Mouse (Mus musculus) MEL (cell line): ENCODE data around the gene Grik4. TPM values are rescaled to one million over a fixed set of nuclear protein-coding genes. Genes with fewer than 3 reads are reported as not detected.

Experiments
- DNase-seq: peaks from one replicate; pipeline ENCODE4 v3.0.0; 2011; ENCODE audit warnings: low read depth, low spot score
- H3K27ac ChIP-seq: 2 replicates; pipeline ENCODE4 v1.5.1; 2012; ENCODE audit warnings: low read depth, mild to moderate bottlenecking, control low read depth, low read length, moderate library complexity; ENCODE audit not compliant: control insufficient read depth
- H3K27me3 ChIP-seq, 2 experiments: fragments of 150-350 bp in 1 of 2; sonication (generic) in 1 of 2; 2 replicates each; pipeline ENCODE4 v1.6.1; 2012; ENCODE audit warnings: low read length in 2 of 2, mild to moderate bottlenecking in 2 of 2, improper control_type of control experiment in 1 of 2, moderate library complexity in 1 of 2; ENCODE audit not compliant: insufficient read depth in 2 of 2, control insufficient read depth in 1 of 2
- H3K36me3 ChIP-seq, 2 experiments: 2 replicates each; pipeline ENCODE4 v1.6.1; 2012 to 2014; ENCODE audit warnings: low read length in 2 of 2, improper control_type of control experiment in 1 of 2, inconsistent platforms in 1 of 2, mild to moderate bottlenecking in 1 of 2; ENCODE audit not compliant: insufficient read depth in 2 of 2, control insufficient read depth in 1 of 2
- H3K4me1 ChIP-seq, 2 experiments: fragments of 150-350 bp in 1 of 2; sonication (generic) in 1 of 2; 2 replicates each; pipeline ENCODE4 v1.6.1; 2012; ENCODE audit warnings: low read length in 2 of 2, improper control_type of control experiment in 1 of 2, mild to moderate bottlenecking in 1 of 2; ENCODE audit not compliant: insufficient read depth in 2 of 2, control insufficient read depth in 1 of 2
- H3K4me3 ChIP-seq, 2 experiments: fragments of 150-350 bp in 1 of 2; sonication (generic) in 1 of 2; 2 replicates each; pipeline ENCODE4 v1.5.1; 2012; ENCODE audit warnings: low read depth in 2 of 2, low read length in 2 of 2, mild to moderate bottlenecking in 2 of 2, moderate library complexity in 2 of 2, control low read depth in 1 of 2, improper control_type of control experiment in 1 of 2; ENCODE audit not compliant: control insufficient read depth in 1 of 2, insufficient read depth in 1 of 2
- H3K79me2 ChIP-seq: 2 replicates; pipeline ENCODE4 v1.6.1; 2012; ENCODE audit warnings: mild to moderate bottlenecking, low read length, moderate library complexity; ENCODE audit not compliant: control insufficient read depth, poor library complexity, insufficient read depth
- H3K9ac ChIP-seq: 2 replicates; pipeline ENCODE4 v1.6.1; 2012; ENCODE audit warnings: low read depth, mild to moderate bottlenecking, control low read depth, low read length, moderate library complexity; ENCODE audit not compliant: control insufficient read depth, poor library complexity, severe bottlenecking
- H3K9me3 ChIP-seq: fragments of 150-350 bp; sonication (generic); replicated peaks from 2 replicates; pipeline ENCODE4 v1.6.1; 2012; ENCODE audit warnings: mild to moderate bottlenecking, low read length, improper control_type of control experiment, moderate library complexity; ENCODE audit not compliant: insufficient read depth
- BHLHE40 ChIP-seq: IDR thresholded peaks from 2 replicates; pipeline ENCODE4 v1.6.1; 2012; ENCODE audit warnings: low read depth, mild to moderate bottlenecking, inconsistent platforms, low read length, improper control_type of control experiment, borderline replicate concordance
- CHD2 ChIP-seq: IDR thresholded peaks from 2 replicates; pipeline ENCODE4 v1.6.1; 2011; ENCODE audit warnings: low read length, improper control_type of control experiment
- CTCF ChIP-seq, 3 experiments: IDR thresholded peaks in 2 of 3; conservative IDR thresholded peaks in 1 of 3; 2 replicates each; pipeline ENCODE4 v1.5.1; 2011 to 2012; ENCODE audit warnings: low read length in 3 of 3, low read depth in 2 of 3, mild to moderate bottlenecking in 2 of 3, improper control_type of control experiment in 1 of 3, inconsistent platforms in 1 of 3, mixed read lengths in 1 of 3, moderate library complexity in 1 of 3; ENCODE audit not compliant: control insufficient read depth in 1 of 3, insufficient read depth in 1 of 3, poor library complexity in 1 of 3, severe bottlenecking in 1 of 3
- E2F4 ChIP-seq: IDR thresholded peaks from 2 replicates; pipeline ENCODE4 v1.6.1; 2011; ENCODE audit warnings: low read depth, low read length, improper control_type of control experiment, borderline replicate concordance
- ELF1 ChIP-seq: IDR thresholded peaks from 2 replicates; pipeline ENCODE4 v1.6.1; 2014; ENCODE audit warnings: low read depth, mild to moderate bottlenecking, inconsistent platforms, low read length, improper control_type of control experiment, moderate library complexity
- EP300 ChIP-seq, 2 experiments: IDR thresholded peaks; 2 replicates each; pipeline ENCODE4 v1.6.1; 2011; ENCODE audit warnings: improper control_type of control experiment in 2 of 2, low read length in 2 of 2, low read depth in 1 of 2, mild to moderate bottlenecking in 1 of 2
- ETS1 ChIP-seq: IDR thresholded peaks from 2 replicates; pipeline ENCODE4 v1.6.1; 2012; ENCODE audit warnings: low read depth, mild to moderate bottlenecking, inconsistent platforms, low read length, improper control_type of control experiment, moderate library complexity
- GABPA ChIP-seq: IDR thresholded peaks from 2 replicates; pipeline ENCODE4 v1.6.1; 2012; ENCODE audit warnings: low read depth, mild to moderate bottlenecking, inconsistent platforms, low read length, improper control_type of control experiment, moderate library complexity
- HCFC1 ChIP-seq: IDR thresholded peaks from 2 replicates; pipeline ENCODE4 v1.6.1; 2012; ENCODE audit warnings: low read depth, mild to moderate bottlenecking, inconsistent platforms, low read length, improper control_type of control experiment, moderate library complexity
- JUND ChIP-seq: IDR thresholded peaks from 2 replicates; pipeline ENCODE4 v1.6.1; 2011; ENCODE audit warnings: low read depth, mild to moderate bottlenecking, improper control_type of control experiment, low read length
- KAT2A ChIP-seq: conservative IDR thresholded peaks from 2 replicates; pipeline ENCODE4 v1.6.1; 2012; ENCODE audit warnings: low read depth, low read length, improper control_type of control experiment, inconsistent platforms
- MAFK ChIP-seq: IDR thresholded peaks from 2 replicates; pipeline ENCODE4 v1.6.1; 2011; ENCODE audit warnings: low read depth, mild to moderate bottlenecking, low read length, improper control_type of control experiment, borderline replicate concordance
- MAX ChIP-seq: IDR thresholded peaks from 2 replicates; pipeline ENCODE4 v1.6.1; 2011; ENCODE audit warnings: low read length, improper control_type of control experiment
- MAZ ChIP-seq: IDR thresholded peaks from 2 replicates; pipeline ENCODE4 v1.6.1; 2012; ENCODE audit warnings: low read depth, mild to moderate bottlenecking, inconsistent platforms, low read length, improper control_type of control experiment
- MXI1 ChIP-seq: IDR thresholded peaks from 2 replicates; pipeline ENCODE4 v1.6.1; 2011; ENCODE audit warnings: mild to moderate bottlenecking, low read depth, low read length, improper control_type of control experiment
- MYC ChIP-seq: IDR thresholded peaks from 2 replicates; pipeline ENCODE4 v1.6.1; 2011; ENCODE audit warnings: low read depth, mild to moderate bottlenecking, low read length, improper control_type of control experiment, moderate library complexity
- NELFE ChIP-seq: IDR thresholded peaks from 2 replicates; pipeline ENCODE4 v1.6.1; 2011; ENCODE audit warnings: low read depth, low read length, improper control_type of control experiment
- NRF1 ChIP-seq: IDR thresholded peaks from 2 replicates; pipeline ENCODE4 v1.6.1; 2014; ENCODE audit warnings: low read depth, mild to moderate bottlenecking, inconsistent platforms, low read length, improper control_type of control experiment, moderate library complexity; ENCODE audit not compliant: poor library complexity, insufficient read depth, severe bottlenecking
- POLR2AphosphoS2 ChIP-seq: IDR thresholded peaks from 2 replicates; pipeline ENCODE4 v1.6.1; 2011; ENCODE audit warnings: low read length, improper control_type of control experiment
- SMC3 ChIP-seq: IDR thresholded peaks from 2 replicates; pipeline ENCODE4 v1.6.1; 2011; ENCODE audit warnings: low read depth, low read length, improper control_type of control experiment
- TAL1 ChIP-seq: IDR thresholded peaks from 2 replicates; pipeline ENCODE4 v1.6.1; 2012; ENCODE audit warnings: mild to moderate bottlenecking, inconsistent platforms, low read length, moderate library complexity, mixed read lengths
- TBP ChIP-seq: IDR thresholded peaks from 2 replicates; pipeline ENCODE4 v1.8.0; 2011; ENCODE audit warnings: low read depth, low read length, improper control_type of control experiment
- TCF12 ChIP-seq: IDR thresholded peaks from 2 replicates; pipeline ENCODE4 v1.6.1; 2014; ENCODE audit warnings: low read depth, mild to moderate bottlenecking, inconsistent platforms, low read length, improper control_type of control experiment, moderate library complexity
- USF2 ChIP-seq, 2 experiments: IDR thresholded peaks; 2 replicates each; pipeline ENCODE4 v1.6.1; 2011 to 2012; ENCODE audit warnings: improper control_type of control experiment in 2 of 2, low read length in 2 of 2, borderline replicate concordance in 1 of 2, inconsistent platforms in 1 of 2, low read depth in 1 of 2, mild to moderate bottlenecking in 1 of 2; ENCODE audit not compliant: insufficient read depth in 1 of 2
- ZC3H11A ChIP-seq: IDR thresholded peaks from 2 replicates; pipeline ENCODE4 v1.6.1; 2012; ENCODE audit warnings: low read depth, mild to moderate bottlenecking, inconsistent platforms, low read length, improper control_type of control experiment
- ZKSCAN1 ChIP-seq: IDR thresholded peaks from 2 replicates; pipeline ENCODE4 v1.6.1; 2012; ENCODE audit warnings: low read depth, mild to moderate bottlenecking, inconsistent platforms, low read length, improper control_type of control experiment, moderate library complexity
- ZMIZ1 ChIP-seq: IDR thresholded peaks from 2 replicates; pipeline ENCODE4 v1.6.1; 2012; ENCODE audit warnings: low read depth, mild to moderate bottlenecking, inconsistent platforms, low read length, improper control_type of control experiment, moderate library complexity
- ZNF384 ChIP-seq: IDR thresholded peaks from 2 replicates; pipeline ENCODE4 v1.6.1; 2012; ENCODE audit warnings: low read depth, mild to moderate bottlenecking, inconsistent platforms, low read length, improper control_type of control experiment
- polyA plus RNA-seq, 2 experiments: library from polyadenylated mRNA; stranded (reverse) in 1 of 2; unstranded in 1 of 2; fragments of >175 nt in 1 of 2; fragments of >200 nt in 1 of 2; gene quantifications; 2 replicates each; pipeline versions ENCODE4 v1.2.1 to v1.2.4; 2012; ENCODE audit warnings: low replicate concordance in 2 of 2, low read depth in 1 of 2; ENCODE audit not compliant: insufficient read length in 2 of 2, insufficient read depth in 1 of 2, missing spikeins in 1 of 2
- total RNA-seq: library from RNA; depleted of rRNA; stranded (reverse); fragments of 300-350 nt; gene quantifications from 2 replicates; pipeline ENCODE4 v1.2.3, GENCODE M21; 2012

The Grik4 gene
- total and polyA plus RNA-seq, 3 experiments, result 0.17 TPM; not detected in 2

DNA sequence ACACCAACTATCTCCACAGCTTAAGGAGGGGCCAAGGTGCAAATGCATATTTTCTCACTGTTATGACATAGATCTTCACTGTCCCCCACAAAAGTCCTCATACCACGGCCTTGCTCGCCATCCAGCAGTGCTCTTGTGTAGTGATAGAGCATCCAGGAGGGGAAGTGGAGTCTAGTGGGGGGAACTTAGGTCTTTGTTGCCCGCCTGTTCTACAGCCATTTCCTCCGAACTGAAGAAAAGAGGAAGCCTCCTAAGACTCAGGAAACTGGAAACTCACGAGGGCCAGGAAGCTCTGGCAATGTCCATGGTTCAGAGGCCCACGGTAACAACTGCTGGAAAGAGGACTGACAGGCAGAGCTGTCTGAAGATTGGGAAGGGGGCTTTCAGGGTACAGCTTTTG lies 106.8 kb downstream of the Grik4 start:
- Histone ChIP-seq H3K27me3 (no peaks in the 10 kb centered on the region), H3K36me3 (no peaks in the 10 kb centered on the region), H3K4me1 (no peaks in the 10 kb centered on the region), H3K9ac (no peak overlapping the region), H3K27ac (no peak overlapping the region), H3K79me2 (no peaks in the 10 kb centered on the region), H3K9me3 (no peaks in the 10 kb centered on the region), H3K4me3 (no peak overlapping the region)
- DNase-seq, result no peak
- TF ChIP-seq USF2 (IDR thresholded peaks at IDR 0.05; ENCODE audit: borderline replicate concordance in 1 of 2, insufficient read depth in 1 of 2, low read depth in 1 of 2, low read length in 2 of 2), result no peak
- TF ChIP-seq POLR2AphosphoS2, result no peak
- no peak for TF ChIP-seq HCFC1
- TF ChIP-seq ETS1, result no peak
- TF ChIP-seq MAX, result no peak
- no peak for TF ChIP-seq TBP
- no peak for TF ChIP-seq CTCF (IDR thresholded peaks at IDR 0.05 in 2 of 3, conservative IDR thresholded peaks at IDR 0.05 in 1 of 3; ENCODE audit: control insufficient read depth in 1 of 3, insufficient read depth in 1 of 3, low read depth in 2 of 3, low read length in 3 of 3, poor library complexity in 1 of 3, severe bottlenecking in 1 of 3)
- no peak for TF ChIP-seq ZKSCAN1
- TF ChIP-seq MAFK, result no peak
- TF ChIP-seq JUND, result no peak
- TF ChIP-seq GABPA, result no peak

DNA sequence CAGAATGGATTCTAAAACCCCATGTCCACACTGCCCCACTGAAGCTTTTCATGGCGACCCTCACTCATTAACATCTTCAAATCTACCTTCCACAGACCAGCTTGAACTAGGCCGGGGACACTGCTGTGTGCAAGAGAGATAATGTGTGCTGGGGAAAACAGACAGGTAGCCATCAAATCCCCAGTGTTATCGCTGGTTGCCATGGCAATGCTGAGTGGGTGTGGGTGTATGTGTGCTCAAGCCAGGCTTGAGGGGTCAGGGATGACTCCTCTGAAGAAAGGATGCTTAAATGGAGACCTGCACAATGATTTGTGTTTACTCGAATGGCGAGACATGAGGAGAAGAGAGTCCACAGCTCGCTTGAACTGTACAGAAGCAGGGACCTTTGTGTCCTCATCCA lies 112.7 kb downstream of the Grik4 start:
- no peak for DNase-seq
- Histone ChIP-seq H3K4me3 (no peak overlapping the region), H3K27ac (no peak overlapping the region), H3K9me3 (no peaks in the 10 kb centered on the region), H3K36me3 (no peaks in the 10 kb centered on the region), H3K79me2 (no peaks in the 10 kb centered on the region), H3K4me1 (no peaks in the 10 kb centered on the region), H3K9ac (no peak overlapping the region), H3K27me3 (no peaks in the 10 kb centered on the region)
- TF ChIP-seq KAT2A, result no peak
- no peak for TF ChIP-seq BHLHE40
- no peak for TF ChIP-seq E2F4
- TF ChIP-seq MYC, result no peak
- TF ChIP-seq ZC3H11A, result no peak
- TF ChIP-seq MAZ, result no peak
- no peak for TF ChIP-seq MXI1
- TF ChIP-seq TCF12, result no peak
- TF ChIP-seq NELFE, result no peak
- TF ChIP-seq SMC3, result no peak
- no peak for TF ChIP-seq ZMIZ1
- no peak for TF ChIP-seq EP300 (IDR thresholded peaks at IDR 0.05; ENCODE audit: low read depth in 1 of 2, low read length in 2 of 2)
- no peak for TF ChIP-seq NRF1
- TF ChIP-seq TAL1, result no peak
- no peak for TF ChIP-seq CHD2
- TF ChIP-seq ELF1, result no peak
- TF ChIP-seq ZNF384, result no peak
